Mouse (Mus musculus) heart, adult 2 months (tissue): ENCODE measurements at regions not wholly inside any gene's neighbourhood (a gene's known extent, or its start where the extent isn't known, plus 50 kb on each side); places are given as distances from the start of the nearest gene placed in this dataset.

ENCODE experiments used
- CTCF ChIP-seq: fragments of 200-600 bp; IDR thresholded peaks from 2 replicates; pipeline ENCODE4 v1.8.1; 2022; ENCODE audit warnings: antibody characterized with exemption, mild to moderate bottlenecking, moderate library complexity
- EP300 ChIP-seq: fragments of 200-500 bp; IDR thresholded peaks from 2 replicates; pipeline ENCODE4 v1.6.1; 2011; ENCODE audit warnings: low read depth, low read length, control low read depth; ENCODE audit not compliant: insufficient read depth

- no peak for TF ChIP-seq EP300
- no peak for TF ChIP-seq CTCF
Measured at GRCm38 (mm10) chr9:115481176-115481575, 171.0 kb upstream of the Stt3b start.
